21 mouse cellular contexts compared by ENCODE assay signal in genomic region chr9:56204316-56204715, GRCm38 (mm10). TPM values are rescaled to one million over a fixed set of nuclear protein-coding genes. Genes with fewer than 3 reads are reported as not detected.
DNase-seq lines count a peak whose midpoint lies in the region; ATAC-seq and TF ChIP-seq lines count a peak whose summit lies in the region.
"Had no signal": no experiment of that assay in that cellular context is flagged by ENCODE, and none has a peak within 500 bp of the region (broad histone marks: within the 10 kb centered on the region; RNA-seq: fewer than 3 reads in every experiment).

No protein-coding gene starts in this region.

- POLR2A ChIA-PET in Patski (lab: Charles Lee), result no interaction called here

- peak; percentile 51 for ATAC-seq in Patski
- ATAC-seq: activated CD4-positive, CD25-positive, alpha-beta regulatory T cell, adult 4 months; CD4-positive, CD25-positive, alpha-beta regulatory T cell, adult 4 months; forebrain, embryonic 15.5 days; intestine, postnatal 0 days had no signal

- TF ChIP-seq CTCF in Patski (IDR thresholded peaks at IDR 0.05), result no peak

- CTCF ChIA-PET in Patski (lab: Charles Lee), result interaction anchor here (0.8 to 1.3 kb wide), 2 partner anchors 10 to 378 kb away, joined by 3 to 5 read pairs; no protein-coding TSS in a partner anchor

- DNase-seq in adrenal gland, adult (ENCODE audit: inconsistent age in 2 of 2, low spot score in 1 of 2), result peak; percentile 38 to 71
- DNase-seq in adrenal gland, postnatal 4 days (ENCODE audit: low spot score in 2 of 2), result no peak
- peak; percentile 23 for DNase-seq in adrenal gland, postnatal 14 days
- no peak for DNase-seq in adrenal gland, postnatal 25 days
- no peak for DNase-seq in Patski (ENCODE audit: low read depth, low spot score)
- no peak for DNase-seq in left cerebral cortex, postnatal 4 days
- DNase-seq: cerebellum, adult 11-12 months; cerebellum, adult 8-10 months; cerebellum, postnatal 10 days; cerebellum, postnatal 36 days; embryo, embryonic 11 days; gastrocnemius, postnatal 25 days; heart, adult 2 months; kidney, adult 2 months had no signal

- intact Hi-C loops in left cerebral cortex, postnatal 4 days (cut with DNase I), result no loop called here

- H3K27me3 ChIP-seq in Patski, result no peaks in the 10 kb centered on the region
- H3K27me3 ChIP-seq: embryonic facial prominence, embryonic 13.5 days; forebrain, embryonic 15.5 days; hindbrain, embryonic 12.5 days; hindbrain, embryonic 15.5 days had no signal

- in situ Hi-C loops in Patski (cut with MboI; ENCODE audit: low pct_unique_long_range_greater_than_20kb), result no loop called here

RNA-seq across cellular contexts. Expression of gene Tspan3, which starts 39.0 kb away (rescaled TPM):
- 100 to 1,000 TPM; 164 to 171 TPM for total RNA-seq in adrenal gland, postnatal 4 days (2021)
- total RNA-seq in adrenal gland, postnatal 14 days (2021), result 121 and 122 TPM in 2 replicates
- total RNA-seq in adrenal gland, postnatal 25 days (2021), result 83.2 and 102 TPM in 2 replicates
- polyA plus RNA-seq in Patski (2021), result 371 TPM
- total RNA-seq in left cerebral cortex, postnatal 4 days (2021), result 100 to 1,000 TPM; 238 to 243 TPM

Comparison
In these comparisons a context has a peak if more than half of its experiments do, and no peak if none do; other contexts are left out.
1. DNase-seq: peak in adrenal gland, adult (2 of 2) and adrenal gland, postnatal 14 days (single experiment); none in adrenal gland, postnatal 4 days (0 of 2), adrenal gland, postnatal 25 days (single experiment), Patski (single experiment) and left cerebral cortex, postnatal 4 days (single experiment).